Mouse (Mus musculus) cerebellum, adult 2 months (tissue): ENCODE measurements around the gene Stat5b.

Source experiments
- CTCF ChIP-seq: fragments of 200-500 bp; IDR thresholded peaks from 2 replicates; pipeline ENCODE4 v1.5.1; 2011; ENCODE audit warnings: low read depth, mild to moderate bottlenecking, control low read depth, low read length, moderate library complexity, borderline replicate concordance; ENCODE audit not compliant: insufficient read depth
- POLR2A ChIP-seq: fragments of 200-500 bp; IDR thresholded peaks from 2 replicates; pipeline ENCODE4 v1.6.1; 2011; ENCODE audit warnings: low read length, control low read depth, borderline replicate concordance; ENCODE audit not compliant: insufficient read depth

DNA sequence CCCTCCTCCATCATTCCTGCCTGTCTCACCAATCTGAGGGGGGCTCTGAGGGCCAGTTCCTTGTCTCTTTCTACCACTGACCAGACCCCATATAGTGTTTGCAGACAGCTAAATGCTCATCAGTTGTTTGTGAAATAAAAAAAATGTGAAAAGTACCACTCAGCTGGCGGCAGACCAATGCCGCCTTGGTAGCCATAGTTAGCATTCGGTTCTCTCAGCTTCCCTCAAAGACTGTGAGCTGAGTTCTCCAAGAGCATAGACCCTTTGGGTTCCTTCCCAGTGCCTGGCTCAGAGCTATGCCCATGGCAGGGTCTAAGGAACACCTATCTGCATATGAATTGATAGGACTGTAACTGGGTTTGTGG lies 95.8 kb downstream of the Stat5b start:
- TF ChIP-seq CTCF, result no peak
- TF ChIP-seq POLR2A, result no peak
